Mouse (Mus musculus) C2C12 (cell line): Measurements from ENCODE around the gene Strn.

ENCODE experiments used
- CEBPB ChIP-seq: IDR thresholded peaks from one replicate; pipeline ENCODE4 v1.6.1; 2011; ENCODE audit warnings: low read depth, mild to moderate bottlenecking, control low read depth, moderate library complexity
- CTCF ChIP-seq: IDR thresholded peaks from one replicate; pipeline ENCODE4 v1.5.1; 2011; ENCODE audit not compliant: control insufficient read depth, insufficient read depth, insufficient read length
- MYOD1 ChIP-seq: IDR thresholded peaks from one replicate; pipeline ENCODE4 v1.6.1; 2011; ENCODE audit warnings: low read depth; ENCODE audit not compliant: control insufficient read depth, insufficient read length

DNA sequence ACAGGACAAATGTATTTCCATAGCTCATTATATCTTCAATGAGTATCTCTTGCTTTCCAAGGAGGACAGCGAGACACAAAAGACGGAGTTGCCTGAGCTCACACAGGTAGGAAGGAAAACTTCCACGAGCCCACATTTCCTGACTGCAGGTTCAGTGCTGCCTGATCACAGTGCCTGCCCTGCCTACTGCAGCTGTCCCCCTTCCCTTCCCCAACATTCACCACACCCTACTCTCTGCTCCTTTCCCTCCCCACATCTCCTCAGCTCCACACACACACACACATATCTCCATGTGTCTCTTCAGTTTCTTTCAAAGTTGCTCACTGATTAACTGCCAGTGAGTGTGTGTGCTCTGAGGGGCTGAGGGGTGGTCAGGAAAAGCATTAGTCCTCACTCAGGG is 96.6 kb downstream of the Strn start:
- no peak for TF ChIP-seq CTCF
- TF ChIP-seq MYOD1 = no peak
- no peak for TF ChIP-seq CEBPB
